ENCODE assay signal across 24 mouse cellular contexts in genomic region chr3:40472766-40473165, GRCm38 (mm10). TPM values are rescaled to one million over a fixed set of nuclear protein-coding genes. Genes with fewer than 3 reads are reported as not detected.
DNase-seq lines count a peak whose midpoint lies in the region; ATAC-seq lines count a peak whose summit lies in the region.
"Had no signal": no experiment of that assay in that cellular context is flagged by ENCODE, and none has a peak within 500 bp of the region (broad histone marks: within the 10 kb centered on the region; RNA-seq: fewer than 3 reads in every experiment).

No protein-coding gene starts in this region.

- H3K9ac ChIP-seq in forebrain, embryonic 12.5 days: no peak overlapping the region
- no peak overlapping the region for H3K9ac ChIP-seq in forebrain, embryonic 14.5 days (ENCODE audit: low read length)
- H3K9ac ChIP-seq: forebrain, embryonic 13.5 days; lung, embryonic 15.5 days; midbrain, embryonic 15.5 days; stomach, embryonic 15.5 days had no signal

- H3K4me3 ChIP-seq in forebrain, embryonic 12.5 days (replicated peaks): no peak overlapping the region
- H3K4me3 ChIP-seq in forebrain, embryonic 14.5 days (ENCODE audit: low read depth, low read length): no peak overlapping the region
- H3K4me3 ChIP-seq: forebrain, embryonic 13.5 days; hindbrain, embryonic 10.5 days; lung, embryonic 15.5 days; midbrain, embryonic 10.5 days; midbrain, embryonic 15.5 days; stomach, embryonic 15.5 days had no signal

- WGBS in forebrain, embryonic 12.5 days: 90% methylated on average over 6 of the region's 6 CpGs
- 92% methylated on average over 6 of the region's 6 CpGs for WGBS in forebrain, embryonic 14.5 days

- ATAC-seq in forebrain, embryonic 12.5 days (ENCODE audit: low FRiP score): no peak
- no peak for ATAC-seq in forebrain, embryonic 14.5 days
- ATAC-seq: activated CD4-positive, CD25-positive, alpha-beta regulatory T cell, adult 4 months; forebrain, embryonic 13.5 days; hindbrain, embryonic 16.5 days; midbrain, embryonic 15.5 days had no signal

- DNase-seq in adrenal gland, postnatal 10 days: peak; percentile 6
- no peak for DNase-seq in adrenal gland, postnatal 4 days (ENCODE audit: low spot score in 2 of 2)
- peak; percentile 18 for DNase-seq in adipocyte (ENCODE audit: low spot score)
- peak; percentile 37 for DNase-seq in fat pad, adult 2 months (ENCODE audit: extremely low read depth, low read depth, low spot score)
- no peak for DNase-seq in forebrain, embryonic 14.5 days (ENCODE audit: low spot score)
- DNase-seq in cerebellum, adult 9-11 months: no peak
- DNase-seq: adrenal gland, adult 8-10 months; cerebellum, adult 11 months; cerebellum, adult 9-10 months; embryo, embryonic 11 days; heart, postnatal 14 days; kidney, adult 2 months; layer of hippocampus, adult 9-11 months; right cerebral cortex, postnatal 25 days had no signal

- H3K9me3 ChIP-seq in forebrain, embryonic 12.5 days: no peaks in the 10 kb centered on the region
- no peaks in the 10 kb centered on the region for H3K9me3 ChIP-seq in forebrain, embryonic 14.5 days (replicated peaks; ENCODE audit: control insufficient read depth, low read length)
- H3K9me3 ChIP-seq: forebrain, embryonic 13.5 days; hindbrain, embryonic 10.5 days; lung, embryonic 15.5 days; midbrain, embryonic 10.5 days; midbrain, embryonic 15.5 days; stomach, embryonic 15.5 days had no signal

- H3K27ac ChIP-seq in forebrain, embryonic 12.5 days: no peak overlapping the region
- H3K27ac ChIP-seq in forebrain, embryonic 14.5 days (ENCODE audit: low read depth, low read length): no peak overlapping the region
- H3K27ac ChIP-seq: forebrain, embryonic 13.5 days; hindbrain, embryonic 10.5 days; lung, embryonic 15.5 days; midbrain, embryonic 10.5 days; midbrain, embryonic 15.5 days; stomach, embryonic 15.5 days had no signal

- H3K4me1 ChIP-seq in forebrain, embryonic 12.5 days: no peaks in the 10 kb centered on the region
- H3K4me1 ChIP-seq in forebrain, embryonic 14.5 days (ENCODE audit: control insufficient read depth, insufficient read depth, low read length): no peaks in the 10 kb centered on the region
- H3K4me1 ChIP-seq: forebrain, embryonic 13.5 days; hindbrain, embryonic 10.5 days; lung, embryonic 15.5 days; midbrain, embryonic 10.5 days; midbrain, embryonic 15.5 days; stomach, embryonic 15.5 days had no signal

- no peaks in the 10 kb centered on the region for H3K27me3 ChIP-seq in forebrain, embryonic 12.5 days
- no peaks in the 10 kb centered on the region for H3K27me3 ChIP-seq in forebrain, embryonic 14.5 days (replicated peaks; ENCODE audit: control insufficient read depth, insufficient read depth, low read length)
- H3K27me3 ChIP-seq: forebrain, embryonic 13.5 days; lung, embryonic 15.5 days; midbrain, embryonic 15.5 days; stomach, embryonic 15.5 days had no signal

- no peaks in the 10 kb centered on the region for H3K36me3 ChIP-seq in forebrain, embryonic 12.5 days (replicated peaks)
- H3K36me3 ChIP-seq in forebrain, embryonic 14.5 days (ENCODE audit: control insufficient read depth, insufficient read depth, low read length): no peaks in the 10 kb centered on the region
- H3K36me3 ChIP-seq: hindbrain, embryonic 10.5 days; lung, embryonic 15.5 days; midbrain, embryonic 10.5 days; midbrain, embryonic 15.5 days; stomach, embryonic 15.5 days had no signal

- no peak overlapping the region for H3K4me2 ChIP-seq in forebrain, embryonic 12.5 days
- H3K4me2 ChIP-seq in forebrain, embryonic 14.5 days (ENCODE audit: low read length): no peak overlapping the region
- H3K4me2 ChIP-seq: forebrain, embryonic 13.5 days; liver, embryonic 11.5 days; lung, embryonic 15.5 days; midbrain, embryonic 15.5 days; stomach, embryonic 15.5 days had no signal

RNA-seq across cellular contexts. Expression of gene Intu, which starts 58.3 kb away (rescaled TPM):
- total RNA-seq in adrenal gland, postnatal 10 days (2021): 1 to 10 TPM; 2.6 to 2.8 TPM
- total RNA-seq in adrenal gland, postnatal 4 days (2021): 1 to 10 TPM; 3.1 to 3.5 TPM
- 7.2 and 8.9 TPM in 2 replicates for polyA plus RNA-seq in forebrain, embryonic 12.5 days (2016; fragmentation: Nextera tagmentation; extraction: Ambion mirVana)
- polyA plus RNA-seq in forebrain, embryonic 14.5 days (2014; fragmentation: Nextera tagmentation; extraction: Ambion mirVana): 4.6 TPM in 2 replicates

Comparison
In these comparisons a context has a peak if more than half of its experiments do, and no peak if none do; other contexts are left out.
1. DNase-seq: peak in adrenal gland, postnatal 10 days (single experiment), adipocyte (single experiment) and fat pad, adult 2 months (single experiment); none in adrenal gland, postnatal 4 days (0 of 2), forebrain, embryonic 14.5 days (single experiment) and cerebellum, adult 9-11 months (single experiment).